Mouse (Mus musculus) CH12.LX (cell line): ENCODE results near the gene Selplg. TPM values are rescaled to one million over a fixed set of nuclear protein-coding genes. Genes with fewer than 3 reads are reported as not detected.

Source experiments
- DNase-seq: peaks from one replicate; pipeline ENCODE4 v3.0.0-alpha.2; 2013; ENCODE audit errors: extremely low read depth
- H3K27ac ChIP-seq: 2 replicates; pipeline ENCODE4 v1.5.1; 2012; ENCODE audit warnings: low read depth, mild to moderate bottlenecking, control low read depth, moderate library complexity; ENCODE audit not compliant: insufficient read depth
- H3K27me3 ChIP-seq: replicated peaks from 2 replicates; pipeline ENCODE3; 2012; ENCODE audit warnings: inconsistent platforms
- H3K36me3 ChIP-seq, 2 experiments: replicated peaks in 1 of 2; 2 replicates each; pipeline versions ENCODE3 to v1.6.1; 2012; ENCODE audit warnings: inconsistent platforms in 1 of 2, low read length in 1 of 2, mild to moderate bottlenecking in 1 of 2, mixed read lengths in 1 of 2, moderate library complexity in 1 of 2; ENCODE audit not compliant: control insufficient read depth in 1 of 2, insufficient read depth in 1 of 2
- H3K4me1 ChIP-seq, 2 experiments: 2 replicates each; pipeline ENCODE4 v1.6.1; 2012; ENCODE audit warnings: inconsistent platforms in 1 of 2, moderate library complexity in 1 of 2; ENCODE audit not compliant: insufficient read depth in 2 of 2, control insufficient read depth in 1 of 2
- H3K4me2 ChIP-seq: 2 replicates; pipeline ENCODE4 v1.6.1; 2012; ENCODE audit warnings: low read depth, mild to moderate bottlenecking, control low read depth; ENCODE audit not compliant: poor library complexity, insufficient read depth, severe bottlenecking
- H3K4me3 ChIP-seq, 3 experiments: fragments of 150-350 bp in 1 of 3; sonication (generic) in 1 of 3; replicated peaks in 1 of 3; 2 replicates each; pipeline versions ENCODE3 to v1.5.1; 2011 to 2012; ENCODE audit warnings: low read depth in 2 of 3, low read length in 2 of 3, mild to moderate bottlenecking in 2 of 3, moderate library complexity in 2 of 3, control low read depth in 1 of 3, improper control_type of control experiment in 1 of 3, inconsistent platforms in 1 of 3, mixed read lengths in 1 of 3; ENCODE audit not compliant: poor library complexity in 1 of 3
- H3K79me2 ChIP-seq: replicated peaks from 2 replicates; pipeline ENCODE4 v1.6.1; 2012; ENCODE audit warnings: mild to moderate bottlenecking, moderate library complexity; ENCODE audit not compliant: control insufficient read depth, poor library complexity, insufficient read depth, severe bottlenecking; ENCODE audit errors: extremely low read depth
- H3K9ac ChIP-seq: 2 replicates; pipeline ENCODE4 v1.6.1; 2012; ENCODE audit warnings: low read depth, mild to moderate bottlenecking, control low read depth, moderate library complexity; ENCODE audit not compliant: insufficient read depth
- H3K9me3 ChIP-seq: replicated peaks from 2 replicates; pipeline ENCODE3; 2012; ENCODE audit warnings: low read length, inconsistent platforms, mixed read lengths
- CHD1 ChIP-seq: IDR thresholded peaks from 2 replicates; pipeline ENCODE4 v1.6.1; 2012; ENCODE audit warnings: low read depth, low read length, improper control_type of control experiment, inconsistent platforms
- CHD2 ChIP-seq: IDR thresholded peaks from 2 replicates; pipeline ENCODE4 v1.6.1; 2011; ENCODE audit warnings: low read length, improper control_type of control experiment
- EP300 ChIP-seq: IDR thresholded peaks from 2 replicates; pipeline ENCODE4 v1.6.1; 2011; ENCODE audit warnings: low read length, improper control_type of control experiment
- JUN ChIP-seq: IDR thresholded peaks from 2 replicates; pipeline ENCODE4 v1.6.1; 2011; ENCODE audit warnings: low read depth, mild to moderate bottlenecking, low read length, improper control_type of control experiment, moderate library complexity; ENCODE audit not compliant: insufficient read depth
- JUND ChIP-seq: conservative IDR thresholded peaks from 2 replicates; pipeline ENCODE4 v1.6.1; 2011; ENCODE audit warnings: low read depth, low read length, improper control_type of control experiment
- MAZ ChIP-seq: IDR thresholded peaks from 2 replicates; pipeline ENCODE4 v1.6.1; 2012; ENCODE audit warnings: low read depth, mild to moderate bottlenecking, inconsistent platforms, low read length, improper control_type of control experiment, moderate library complexity
- MXI1 ChIP-seq: IDR thresholded peaks from 2 replicates; pipeline ENCODE4 v1.6.1; 2011; ENCODE audit warnings: mild to moderate bottlenecking, low read depth, low read length, improper control_type of control experiment
- MYC ChIP-seq: IDR thresholded peaks from 2 replicates; pipeline ENCODE4 v1.6.1; 2011; ENCODE audit warnings: low read depth, mild to moderate bottlenecking, improper control_type of control experiment, low read length
- NRF1 ChIP-seq: IDR thresholded peaks from 2 replicates; pipeline ENCODE4 v1.6.1; 2014; ENCODE audit warnings: low read depth, mild to moderate bottlenecking, inconsistent platforms, low read length, improper control_type of control experiment, moderate library complexity
- POLR2A ChIP-seq: IDR thresholded peaks from 2 replicates; pipeline ENCODE4 v1.6.1; 2011; ENCODE audit warnings: low read depth, mild to moderate bottlenecking, improper control_type of control experiment, low read length
- RCOR1 ChIP-seq: conservative IDR thresholded peaks from 2 replicates; pipeline ENCODE4 v1.6.1; 2012; ENCODE audit warnings: low read depth, mild to moderate bottlenecking, inconsistent platforms, low read length, improper control_type of control experiment
- SIN3A ChIP-seq: IDR thresholded peaks from 2 replicates; pipeline ENCODE4 v1.6.1; 2012; ENCODE audit warnings: low read length, improper control_type of control experiment, inconsistent platforms
- SMC3 ChIP-seq: IDR thresholded peaks from 2 replicates; pipeline ENCODE4 v1.6.1; 2011; ENCODE audit warnings: low read depth, low read length, improper control_type of control experiment
- TCF12 ChIP-seq: IDR thresholded peaks from 2 replicates; pipeline ENCODE4 v1.6.1; 2014; ENCODE audit warnings: low read depth, mild to moderate bottlenecking, inconsistent platforms, low read length, improper control_type of control experiment
- USF1 ChIP-seq: IDR thresholded peaks from 2 replicates; pipeline ENCODE4 v1.6.1; 2014; ENCODE audit warnings: low read depth, mild to moderate bottlenecking, inconsistent platforms, low read length, improper control_type of control experiment
- USF2 ChIP-seq: conservative IDR thresholded peaks from 2 replicates; pipeline ENCODE4 v1.6.1; 2011; ENCODE audit warnings: low read depth, low read length, improper control_type of control experiment
- ZKSCAN1 ChIP-seq: IDR thresholded peaks from 2 replicates; pipeline ENCODE4 v1.6.1; 2012; ENCODE audit warnings: low read depth, inconsistent platforms, low read length, improper control_type of control experiment, borderline replicate concordance
- ZMIZ1 ChIP-seq: IDR thresholded peaks from 2 replicates; pipeline ENCODE4 v1.6.1; 2012; ENCODE audit warnings: low read depth, mild to moderate bottlenecking, inconsistent platforms, low read length, improper control_type of control experiment
- ZNF384 ChIP-seq: IDR thresholded peaks from 2 replicates; pipeline ENCODE4 v1.6.1; 2012; ENCODE audit warnings: low read depth, low read length, improper control_type of control experiment, inconsistent platforms
- dilution Hi-C: fragments of 300-500 bp; cut with MboI; formaldehyde crosslinking; loops from 2 replicates; pipeline ENCODE4 v1.14.3; 2020; ENCODE audit warnings: low sequenced_read_pairs; ENCODE audit not compliant: extremely low pct_unique_long_range_greater_than_20kb, extremely low pct_ligation_motif_present
- in situ Hi-C: fragments of 300-500 bp; cut with MboI; formaldehyde crosslinking; loops from 3 replicates; pipeline ENCODE4 v1.14.3; 2019; ENCODE audit warnings: low sequenced_read_pairs, low pct_ligation_motif_present, low pct_unique_long_range_greater_than_20kb, mixed read lengths
- polyA plus RNA-seq: library from polyadenylated mRNA; unstranded; fragments of >175 nt; gene quantifications from 2 replicates; pipeline ENCODE4 v1.2.1, GENCODE M21; 2012; ENCODE audit warnings: low read depth; ENCODE audit not compliant: insufficient read length
- total RNA-seq, 2 experiments: library from RNA; depleted of rRNA; stranded (reverse); fragments of 300-350 nt in 1 of 2; fragments of >200 nt in 1 of 2; gene quantifications; 2 replicates each; pipeline ENCODE4 v1.2.3; 2012 to 2014

The Selplg gene
- total and polyA plus RNA-seq, 3 experiments = 29.4 to 58.5 (median 41.6) TPM

GRCm38 (mm10) chr5:113864992-113865391 lies 32.5 kb upstream of the Selplg start:
- H3K9ac ChIP-seq = no peak overlapping the region
- H3K27me3 ChIP-seq = no peaks in the 10 kb centered on the region
- no peaks in the 10 kb centered on the region for H3K4me1 ChIP-seq
- dilution Hi-C loops (no loop called here), in situ Hi-C loops (loop anchor here (5.0 kb wide), 1 partner anchor 87 kb away; no protein-coding TSS in a partner anchor)
- H3K36me3 ChIP-seq = peaks cover 25 to 87% of the 10 kb centered on the region in 2 experiments
- H3K79me2 ChIP-seq = no peaks in the 10 kb centered on the region
- no peak overlapping the region for H3K27ac ChIP-seq
- peaks cover 4% of the 10 kb centered on the region for H3K9me3 ChIP-seq
- no peak for DNase-seq
- no peak overlapping the region for H3K4me2 ChIP-seq
- TF ChIP-seq CHD2 = no peak
- TF ChIP-seq RCOR1 = no peak
- no peak for TF ChIP-seq SMC3
- no peak for TF ChIP-seq JUND
- no peak for TF ChIP-seq ZKSCAN1
- no peak overlapping the region for H3K4me3 ChIP-seq

GRCm38 (mm10) chr5:113863994-113864393 lies 31.6 kb upstream of the Selplg start:
- H3K27me3 ChIP-seq = no peaks in the 10 kb centered on the region
- dilution Hi-C loops = no loop called here
- peaks cover 25 to 87% of the 10 kb centered on the region in 2 experiments for H3K36me3 ChIP-seq
- no peak overlapping the region for H3K9ac ChIP-seq
- TF ChIP-seq JUN = no peak
- TF ChIP-seq, all 38 proteins: peak for 0
- DNase-seq = no peak
- in situ Hi-C loops = loop anchor here (5.0 kb wide), 1 partner anchor 88 kb away; no protein-coding TSS in a partner anchor
- no peaks in the 10 kb centered on the region for H3K79me2 ChIP-seq
- peaks cover 4% of the 10 kb centered on the region for H3K9me3 ChIP-seq
- H3K27ac ChIP-seq = no peak overlapping the region
- H3K4me1 ChIP-seq = no peaks in the 10 kb centered on the region
- H3K4me3 ChIP-seq = no peak overlapping the region
- no peak overlapping the region for H3K4me2 ChIP-seq

GRCm38 (mm10) chr5:113862418-113862817 lies 30.0 kb upstream of the Selplg start:
- no peak overlapping the region for H3K4me2 ChIP-seq
- DNase-seq = no peak
- no peak overlapping the region for H3K27ac ChIP-seq
- H3K27me3 ChIP-seq = no peaks in the 10 kb centered on the region
- dilution Hi-C loops = no loop called here
- H3K4me3 ChIP-seq = no peak overlapping the region
- H3K79me2 ChIP-seq = no peaks in the 10 kb centered on the region
- in situ Hi-C loops = loop anchor here (5.0 kb wide), 1 partner anchor 90 kb away; no protein-coding TSS in a partner anchor
- H3K9me3 ChIP-seq = peaks cover 4% of the 10 kb centered on the region
- no peak for TF ChIP-seq JUN
- TF ChIP-seq MXI1 = no peak
- TF ChIP-seq ZNF384 = no peak
- no peak for TF ChIP-seq USF2
- no peak for TF ChIP-seq SMC3
- TF ChIP-seq TCF12 = no peak
- no peak for TF ChIP-seq MYC
- no peak for TF ChIP-seq SIN3A
- no peak for TF ChIP-seq USF1
- TF ChIP-seq POLR2A = no peak
- TF ChIP-seq MAZ = no peak
- no peak for TF ChIP-seq EP300
- no peak for TF ChIP-seq NRF1
- no peak for TF ChIP-seq ZMIZ1
- TF ChIP-seq CHD1 = no peak
- no peaks in the 10 kb centered on the region for H3K4me1 ChIP-seq
- H3K36me3 ChIP-seq = peaks cover 25 to 91% of the 10 kb centered on the region in 2 experiments
- no peak overlapping the region for H3K9ac ChIP-seq
